Mouse (Mus musculus): ENCODE results near the gene Cutc. TPM values are rescaled to one million over a fixed set of nuclear protein-coding genes. Genes with fewer than 3 reads are reported as not detected.

The Cutc gene
- not detected in 2 replicates for polyA plus RNA-seq (2012; ENCODE audit: insufficient read depth, insufficient read length, low replicate concordance, missing spikeins)

- Histone ChIP-seq H3K4me3 (ENCODE audit: insufficient read depth, low read depth, low read length) (peak within 1 kb of the TSS; percentile 86), H3K27ac (ENCODE audit: insufficient read depth, low read depth, low read length) (peak within 1 kb of the TSS; percentile 84), H3K4me1 (ENCODE audit: control insufficient read depth, insufficient read depth, low read length) (peaks cover 5% of the 10 kb centered on the region)
- TF ChIP-seq POLR2A (IDR thresholded peaks at IDR 0.05; ENCODE audit: insufficient read depth, low read depth, low read length) (peak; percentile 75), CTCF (IDR thresholded peaks at IDR 0.05; ENCODE audit: insufficient read depth, low read depth, low read length) (0 out of 2 replicates have a peak, but pooled peaks have one; percentile 8)
- under 1% methylated on average over 62 of the region's 62 CpGs for WGBS
These were observed at the start of gene Cutc, which contains the start of gene Cox15 for GRCm38 (mm10) chr19:43752489-43753225. TSS of gene Cutc (plus strand) at chr19:43752996. TSS of gene Cox15 (minus strand) at chr19:43753000.

- WGBS: 88% methylated on average over 11 of the region's 11 CpGs
- no peak for TF ChIP-seq CTCF (IDR thresholded peaks at IDR 0.05; ENCODE audit: insufficient read depth, low read depth, low read length)
- TF ChIP-seq POLR2A (IDR thresholded peaks at IDR 0.05; ENCODE audit: insufficient read depth, low read depth, low read length): no peak
These were observed 48.6 kb upstream of the Cutc start for GRCm38 (mm10) chr19:43704211-43704610.

DNA sequence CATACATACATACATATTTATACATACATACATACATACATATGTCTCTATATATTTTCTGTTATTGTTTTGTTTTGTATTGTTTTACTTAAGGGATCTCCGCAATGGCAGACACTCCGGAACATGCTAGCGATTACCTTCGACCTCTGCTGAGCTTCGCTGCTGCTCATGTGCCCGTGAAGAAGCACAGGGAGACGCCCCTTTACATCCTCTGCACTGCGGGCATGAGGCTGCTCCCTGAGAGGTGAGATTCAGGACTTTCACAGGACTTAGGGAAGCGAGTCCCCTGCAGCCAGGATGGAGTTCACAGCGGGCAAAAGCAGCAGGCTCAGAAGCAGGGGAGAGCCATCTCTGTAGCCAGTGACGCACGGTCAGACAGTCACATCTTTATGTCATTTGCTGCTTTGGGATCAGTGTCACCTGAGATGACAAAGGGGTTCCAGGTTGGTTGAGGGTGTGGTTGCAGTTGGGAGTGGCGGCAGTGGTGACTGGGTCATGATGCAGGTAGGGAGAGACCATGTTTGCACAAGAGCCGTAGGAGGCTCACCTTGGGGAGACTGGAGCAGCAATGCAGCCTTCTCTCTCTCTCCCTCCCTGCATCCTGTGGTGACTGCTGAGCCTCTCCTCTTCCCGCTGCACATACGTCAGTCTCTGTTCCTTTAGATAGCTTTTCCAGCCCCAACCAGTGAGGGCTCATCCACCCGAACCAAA, 47.9 kb upstream of the Cutc start:
- Histone ChIP-seq H3K4me1 (ENCODE audit: control insufficient read depth, insufficient read depth, low read length) (no peaks in the 10 kb centered on the region), H3K4me3 (ENCODE audit: insufficient read depth, low read depth, low read length) (no peak overlapping the region), H3K27ac (ENCODE audit: insufficient read depth, low read depth, low read length) (no peak overlapping the region)
- WGBS: 93% methylated on average over 17 of the region's 17 CpGs
- TF ChIP-seq POLR2A (IDR thresholded peaks at IDR 0.05; ENCODE audit: insufficient read depth, low read depth, low read length): no peak
- no peak for TF ChIP-seq CTCF (IDR thresholded peaks at IDR 0.05; ENCODE audit: insufficient read depth, low read depth, low read length)

More at GRCm38 (mm10) chr19:43704211-43704610, 48.6 kb upstream of the Cutc start:
- no peak overlapping the region for H3K4me3 ChIP-seq (ENCODE audit: insufficient read depth, low read depth, low read length)
- peaks cover 2% of the 10 kb centered on the region; the same call in 1 of the 2 replicates for H3K4me1 ChIP-seq (ENCODE audit: control insufficient read depth, insufficient read depth, low read length)
- no peak overlapping the region for H3K27ac ChIP-seq (ENCODE audit: insufficient read depth, low read depth, low read length)

DNA sequence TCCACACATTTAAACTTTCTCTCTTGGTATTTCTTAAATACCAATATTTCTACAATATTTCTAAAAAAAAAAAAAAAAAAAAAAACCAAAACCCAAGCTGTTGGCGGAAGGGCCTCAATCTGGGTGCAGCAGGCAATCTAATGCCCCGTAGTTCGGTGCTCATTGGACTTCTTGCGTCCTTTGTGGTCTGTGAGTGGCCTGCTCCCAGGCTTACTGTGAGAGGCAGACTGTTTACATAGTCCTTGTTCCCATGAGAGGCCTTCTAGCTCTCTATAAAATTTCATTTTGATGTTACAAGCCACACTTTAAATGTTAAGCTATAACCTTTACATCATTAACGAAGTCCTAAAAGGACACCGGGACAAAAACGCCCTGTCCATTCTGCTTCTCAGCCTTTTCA, 44.6 kb upstream of the Cutc start:
- no peak for TF ChIP-seq POLR2A (IDR thresholded peaks at IDR 0.05; ENCODE audit: insufficient read depth, low read depth, low read length)
- TF ChIP-seq CTCF (IDR thresholded peaks at IDR 0.05; ENCODE audit: insufficient read depth, low read depth, low read length): no peak
- no peak overlapping the region for H3K27ac ChIP-seq (ENCODE audit: insufficient read depth, low read depth, low read length)
- 91% methylated on average over 7 of the region's 7 CpGs for WGBS
- H3K4me3 ChIP-seq (ENCODE audit: insufficient read depth, low read depth, low read length): no peak overlapping the region
- no peaks in the 10 kb centered on the region for H3K4me1 ChIP-seq (ENCODE audit: control insufficient read depth, insufficient read depth, low read length)

GRCm38 (mm10) chr19:43709317-43709716, 43.5 kb upstream of the Cutc start:
- H3K27ac ChIP-seq (ENCODE audit: insufficient read depth, low read depth, low read length): no peak overlapping the region
- 68% methylated on average over 8 of the region's 8 CpGs for WGBS
- H3K4me3 ChIP-seq (ENCODE audit: insufficient read depth, low read depth, low read length): no peak overlapping the region
- no peaks in the 10 kb centered on the region for H3K4me1 ChIP-seq (ENCODE audit: control insufficient read depth, insufficient read depth, low read length)
- TF ChIP-seq CTCF (IDR thresholded peaks at IDR 0.05; ENCODE audit: insufficient read depth, low read depth, low read length) (no peak), POLR2A (IDR thresholded peaks at IDR 0.05; ENCODE audit: insufficient read depth, low read depth, low read length) (no peak)

- WGBS: 68% methylated on average over 22 of the region's 22 CpGs
- H3K4me1 ChIP-seq (ENCODE audit: control insufficient read depth, insufficient read depth, low read length): no peaks in the 10 kb centered on the region
- H3K4me3 ChIP-seq (ENCODE audit: insufficient read depth, low read depth, low read length): no peak overlapping the region
- TF ChIP-seq CTCF (IDR thresholded peaks at IDR 0.05; ENCODE audit: insufficient read depth, low read depth, low read length): no peak
- TF ChIP-seq POLR2A (IDR thresholded peaks at IDR 0.05; ENCODE audit: insufficient read depth, low read depth, low read length): no peak
- H3K27ac ChIP-seq (ENCODE audit: insufficient read depth, low read depth, low read length): no peak overlapping the region
These were observed 41.5 kb upstream of the Cutc start for GRCm38 (mm10) chr19:43711159-43711916.

DNA sequence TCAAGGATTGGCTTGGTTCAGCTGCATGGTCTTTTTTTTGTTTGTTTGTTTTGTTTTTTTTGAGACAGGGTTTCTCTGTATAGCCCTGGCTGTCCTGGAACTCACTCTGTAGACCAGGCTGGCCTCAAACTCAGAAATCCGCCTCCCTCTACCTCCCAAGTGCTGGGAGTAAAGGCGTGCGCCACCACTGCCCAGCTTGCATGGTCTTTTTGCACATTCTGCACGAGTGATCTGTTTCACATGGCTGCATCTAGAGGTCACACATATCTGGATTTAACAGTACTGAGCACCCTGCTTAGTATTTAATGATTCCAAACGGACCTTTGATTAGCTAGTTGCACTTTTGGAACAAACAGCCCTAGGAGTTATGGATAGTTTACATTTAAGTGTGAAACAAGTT, 40.8 kb upstream of the Cutc start:
- Histone ChIP-seq H3K27ac (ENCODE audit: insufficient read depth, low read depth, low read length) (no peak overlapping the region), H3K4me1 (ENCODE audit: control insufficient read depth, insufficient read depth, low read length) (no peaks in the 10 kb centered on the region), H3K4me3 (ENCODE audit: insufficient read depth, low read depth, low read length) (no peak overlapping the region)
- 85% methylated on average over 5 of the region's 5 CpGs for WGBS
- no peak for TF ChIP-seq CTCF (IDR thresholded peaks at IDR 0.05; ENCODE audit: insufficient read depth, low read depth, low read length)
- no peak for TF ChIP-seq POLR2A (IDR thresholded peaks at IDR 0.05; ENCODE audit: insufficient read depth, low read depth, low read length)

DNA sequence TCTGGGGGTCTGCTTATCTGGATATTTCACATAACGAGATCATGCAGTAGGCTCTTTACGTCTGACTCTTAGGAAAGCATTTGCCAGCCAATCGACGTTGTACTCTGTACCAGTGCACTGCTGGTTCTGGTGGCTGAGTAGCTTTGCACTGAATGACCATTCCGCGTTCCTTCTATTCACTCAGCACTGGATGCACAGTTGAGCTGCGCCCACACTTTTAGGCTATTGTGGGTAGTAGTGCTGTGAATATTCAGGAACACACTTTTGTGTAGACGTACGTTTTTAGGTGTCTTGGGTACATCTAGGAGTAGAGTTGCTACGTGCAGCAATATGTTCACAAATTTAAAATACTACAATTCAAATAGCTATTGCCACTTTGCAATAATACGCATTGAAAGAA, 32.7 kb upstream of the Cutc start:
- Histone ChIP-seq H3K4me3 (ENCODE audit: insufficient read depth, low read depth, low read length) (no peak overlapping the region), H3K4me1 (ENCODE audit: control insufficient read depth, insufficient read depth, low read length) (no peaks in the 10 kb centered on the region), H3K27ac (ENCODE audit: insufficient read depth, low read depth, low read length) (no peak overlapping the region)
- no peak for TF ChIP-seq CTCF (IDR thresholded peaks at IDR 0.05; ENCODE audit: insufficient read depth, low read depth, low read length)
- TF ChIP-seq POLR2A (IDR thresholded peaks at IDR 0.05; ENCODE audit: insufficient read depth, low read depth, low read length): no peak
- WGBS: 95% methylated on average over 11 of the region's 11 CpGs
